Mouse (Mus musculus): Measurements from ENCODE around the gene Mmp8. TPM values are rescaled to one million over a fixed set of nuclear protein-coding genes. Genes with fewer than 3 reads are reported as not detected.

Mmp8 gene
- total RNA-seq, 2 experiments from 2014 or later = 0.15 to 0.29 TPM

DNA sequence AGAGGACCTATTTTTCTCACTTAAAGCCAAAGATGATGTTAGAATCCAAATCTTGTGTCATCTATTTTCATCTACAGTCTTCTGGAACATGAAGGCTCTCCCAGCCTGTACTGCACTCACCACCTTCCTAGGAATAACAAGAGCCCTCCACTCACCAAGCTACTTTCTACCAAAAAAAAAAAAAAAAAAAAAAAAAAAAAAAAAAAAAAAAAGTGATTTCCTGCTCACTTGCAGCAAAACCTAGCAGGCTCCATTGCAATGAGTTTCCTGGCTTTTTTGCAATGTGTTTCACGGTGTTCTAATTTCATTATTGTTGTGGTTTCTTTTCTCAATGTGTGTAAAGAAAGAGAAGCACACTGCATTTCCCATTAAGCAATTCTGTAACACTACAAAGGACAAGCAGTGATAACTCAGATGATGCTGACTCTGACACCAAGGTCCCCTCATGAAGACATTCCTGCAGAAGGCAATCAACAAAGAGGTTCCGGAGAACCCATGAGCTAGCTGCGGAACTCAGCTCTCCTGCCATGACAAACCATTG is 35.1 kb downstream of the Mmp8 start:
- no peak for DNase-seq (ENCODE audit: low spot score in 2 of 2)

DNA sequence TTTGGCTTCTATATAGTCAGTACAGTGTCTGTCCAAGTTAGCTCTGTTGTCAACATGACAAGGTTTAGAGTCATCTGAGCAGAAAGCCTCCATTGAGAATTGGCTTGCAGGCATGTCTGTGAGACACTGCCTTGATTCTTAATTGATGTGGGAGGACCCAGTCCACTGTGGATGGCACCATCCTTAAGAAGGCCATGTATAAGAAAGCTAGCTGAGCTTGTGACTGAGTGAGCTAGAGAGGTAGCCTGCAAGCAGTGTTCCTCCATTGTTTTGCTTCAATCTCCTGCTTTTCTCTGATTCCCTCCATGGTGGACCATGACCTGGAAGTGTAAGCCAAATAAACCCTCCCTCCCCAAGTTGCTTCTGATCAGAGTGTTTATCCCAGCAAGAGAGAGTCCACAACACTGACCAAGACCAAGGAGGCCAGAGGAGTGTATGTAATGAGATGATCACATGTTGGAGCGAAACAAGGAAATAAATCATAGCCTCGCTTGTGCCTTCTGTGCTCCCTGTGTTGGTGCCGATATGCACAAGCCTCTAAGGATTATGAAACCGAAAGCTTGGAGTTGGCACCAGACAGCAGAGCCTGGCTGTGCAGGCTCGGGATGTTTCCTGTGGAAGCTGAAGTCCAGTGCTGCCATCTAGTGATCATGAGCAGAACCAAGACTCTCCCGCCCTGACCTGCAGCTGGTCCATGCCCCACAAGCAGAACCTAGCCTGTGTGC is 36.7 kb downstream of the Mmp8 start:
- peak; percentile 45 to 78 for DNase-seq (ENCODE audit: low spot score in 2 of 2)

DNA sequence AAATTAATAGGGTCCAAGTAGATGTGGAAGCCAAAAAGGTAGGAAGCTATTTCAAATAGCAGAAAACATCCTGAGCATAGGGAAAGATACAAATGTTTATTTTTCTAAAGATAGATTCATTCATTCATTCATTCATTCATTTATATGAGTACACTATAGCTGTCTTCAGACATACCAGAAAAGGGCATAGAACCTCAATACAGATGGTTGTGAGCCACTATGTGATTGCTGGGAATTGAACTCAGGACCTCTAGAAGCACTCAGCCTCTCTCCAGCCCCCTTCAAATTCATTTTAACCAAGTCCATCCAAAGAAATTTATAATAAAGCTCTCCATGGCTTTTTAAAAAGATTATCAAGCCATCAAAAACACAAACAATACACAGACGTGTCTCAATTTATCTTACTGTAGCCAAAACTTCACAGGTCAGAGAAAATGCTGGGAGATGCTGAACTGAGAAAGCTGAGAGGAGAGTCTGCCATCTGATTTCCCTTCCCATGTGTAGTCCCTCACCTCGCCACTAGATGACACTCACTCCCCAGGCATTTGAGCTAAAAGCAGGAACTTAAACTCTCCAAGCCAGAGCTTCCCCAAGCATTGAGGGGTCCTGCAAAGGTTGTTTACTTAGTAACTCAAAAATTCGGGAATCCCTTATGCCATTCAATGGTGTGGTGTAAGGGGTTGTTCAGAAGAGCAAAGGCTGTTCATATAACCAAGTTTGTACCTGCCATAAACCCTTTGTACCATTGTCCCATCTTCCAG is 44.9 kb downstream of the Mmp8 start:
- DNase-seq (ENCODE audit: low spot score in 2 of 2) = peak; percentile 24 to 48

DNA sequence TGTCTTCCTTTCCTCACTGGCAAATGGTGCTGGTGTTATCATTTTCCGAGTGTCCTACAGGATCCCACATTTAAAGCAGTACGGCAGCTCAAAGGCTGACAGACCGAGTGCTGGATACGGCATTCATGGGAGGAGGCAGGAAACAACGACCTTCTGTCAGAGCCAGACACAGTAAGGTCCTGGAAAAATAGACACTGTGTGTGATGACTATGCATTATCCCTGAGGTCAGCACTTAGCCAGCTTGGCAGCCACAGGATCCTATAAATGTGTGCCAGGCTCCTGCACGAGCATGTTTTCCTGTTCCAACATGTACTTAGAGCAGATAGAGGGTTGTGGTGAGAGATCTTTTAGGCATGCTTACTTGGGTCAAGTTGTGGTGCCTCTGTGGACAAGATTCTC is 45.7 kb downstream of the Mmp8 start:
- no peak for DNase-seq (ENCODE audit: low spot score in 2 of 2)

DNA sequence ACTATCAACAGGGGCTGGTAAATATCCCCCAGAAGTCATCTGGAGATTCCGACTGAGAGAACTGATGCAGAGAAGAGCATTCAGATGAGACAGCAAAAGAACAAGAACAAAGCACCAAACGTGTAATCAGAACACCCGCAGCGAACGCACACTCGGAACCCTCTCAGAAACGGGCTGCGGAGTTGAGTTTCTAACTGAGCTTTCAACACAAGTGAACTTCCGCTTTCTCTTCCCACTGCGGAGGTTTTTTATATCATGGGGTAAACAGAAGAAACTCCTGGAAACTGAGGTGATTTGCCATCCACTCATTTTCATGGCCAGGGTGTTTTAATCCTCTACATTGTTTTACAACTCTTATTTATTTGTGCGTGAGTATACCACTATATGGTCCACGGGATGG is 47.4 kb downstream of the Mmp8 start:
- DNase-seq (ENCODE audit: low spot score in 2 of 2) = no peak

Other genes with a start within 250 kb of the Mmp8 start
- gene Mmp12, start 214.1 kb upstream of the Mmp8 start, total RNA-seq (2021) = not detected
- gene Mmp1b, start 170.4 kb upstream of the Mmp8 start, total RNA-seq (2021) = not detected
- gene Mmp3, start 112.6 kb upstream of the Mmp8 start, total RNA-seq (2021) = under 1 TPM in 1 of 2 experiments, not detected in 1; 0.15 TPM
- not detected for gene Mmp10, start 56.1 kb upstream of the Mmp8 start, total RNA-seq (2021)
- not detected for gene Mmp27, start 12.9 kb downstream of the Mmp8 start, total RNA-seq (2021)
- gene Mmp20, start 69.8 kb downstream of the Mmp8 start, total RNA-seq (2021) = not detected
- not detected for gene Mmp7, start 133.6 kb downstream of the Mmp8 start, total RNA-seq (2021)
- gene Tmem123, start 205.6 kb downstream of the Mmp8 start, total RNA-seq (2021) = 10 to 100 TPM; 50.8 to 54.9 TPM